Mouse (Mus musculus) MEL (cell line): Measurements from ENCODE around the gene Gas2.

Experiments
- CTCF ChIP-seq, 3 experiments: IDR thresholded peaks in 2 of 3; conservative IDR thresholded peaks in 1 of 3; 2 replicates each; pipeline ENCODE4 v1.5.1; 2011 to 2012; ENCODE audit warnings: low read length in 3 of 3, low read depth in 2 of 3, mild to moderate bottlenecking in 2 of 3, improper control_type of control experiment in 1 of 3, inconsistent platforms in 1 of 3, mixed read lengths in 1 of 3, moderate library complexity in 1 of 3; ENCODE audit not compliant: control insufficient read depth in 1 of 3, insufficient read depth in 1 of 3, poor library complexity in 1 of 3, severe bottlenecking in 1 of 3
- E2F4 ChIP-seq: IDR thresholded peaks from 2 replicates; pipeline ENCODE4 v1.6.1; 2011; ENCODE audit warnings: low read depth, low read length, improper control_type of control experiment, borderline replicate concordance
- EP300 ChIP-seq, 2 experiments: IDR thresholded peaks; 2 replicates each; pipeline ENCODE4 v1.6.1; 2011; ENCODE audit warnings: improper control_type of control experiment in 2 of 2, low read length in 2 of 2, low read depth in 1 of 2, mild to moderate bottlenecking in 1 of 2
- MAFK ChIP-seq: IDR thresholded peaks from 2 replicates; pipeline ENCODE4 v1.6.1; 2011; ENCODE audit warnings: low read depth, mild to moderate bottlenecking, low read length, improper control_type of control experiment, borderline replicate concordance
- POLR2A ChIP-seq, 2 experiments: IDR thresholded peaks; 2 replicates each; pipeline ENCODE4 v1.6.1; 2011 to 2012; ENCODE audit warnings: low read length in 2 of 2, mild to moderate bottlenecking in 2 of 2, control low read depth in 1 of 2, improper control_type of control experiment in 1 of 2, low read depth in 1 of 2, moderate library complexity in 1 of 2; ENCODE audit not compliant: control insufficient read depth in 1 of 2, insufficient read depth in 1 of 2, poor library complexity in 1 of 2

DNA sequence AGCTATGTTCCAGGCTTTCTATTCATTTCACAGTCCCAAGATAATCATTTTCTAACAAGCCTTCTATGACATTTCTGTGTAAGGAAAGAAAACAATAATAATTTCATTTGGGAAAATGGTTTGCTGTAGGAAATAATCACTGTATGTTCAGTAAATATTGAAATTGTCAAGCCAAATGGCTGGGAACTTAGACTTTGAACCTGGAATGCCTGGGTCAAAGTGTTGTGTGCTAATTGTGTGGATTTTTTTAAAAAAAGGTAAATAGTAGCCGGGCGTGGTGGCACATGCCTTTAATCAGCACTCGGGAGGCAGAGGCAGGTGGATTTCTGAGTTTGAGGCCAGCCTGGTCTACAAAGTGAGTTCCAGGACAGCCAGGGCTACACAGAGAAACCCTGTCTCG lies 31.2 kb downstream of the Gas2 start:
- no peak for TF ChIP-seq E2F4
- no peak for TF ChIP-seq CTCF (IDR thresholded peaks at IDR 0.05 in 2 of 3, conservative IDR thresholded peaks at IDR 0.05 in 1 of 3; ENCODE audit: control insufficient read depth in 1 of 3, insufficient read depth in 1 of 3, low read depth in 2 of 3, low read length in 3 of 3, poor library complexity in 1 of 3, severe bottlenecking in 1 of 3)
- no peak for TF ChIP-seq EP300 (IDR thresholded peaks at IDR 0.05; ENCODE audit: low read depth in 1 of 2, low read length in 2 of 2)
- no peak for TF ChIP-seq MAFK
- TF ChIP-seq POLR2A (IDR thresholded peaks at IDR 0.05; ENCODE audit: control insufficient read depth in 1 of 2, insufficient read depth in 1 of 2, low read depth in 1 of 2, low read length in 2 of 2, poor library complexity in 1 of 2) = no peak
